Mouse (Mus musculus) erythroblast, embryonic 14.5 days (primary cell): Measurements from ENCODE around the gene Cep78. TPM values are rescaled to one million over a fixed set of nuclear protein-coding genes. Genes with fewer than 3 reads are reported as not detected.
"Not testable (repeated sequence)": the region's sequence is repeated elsewhere in the genome, so short reads cannot be mapped to it uniquely, and the experiment has no call there.

Experiments
- H3K27me3 ChIP-seq: 2 replicates; pipeline ENCODE4 v1.6.1; 2012; ENCODE audit warnings: inconsistent platforms; ENCODE audit not compliant: control insufficient read depth
- H3K36me3 ChIP-seq: 2 replicates; pipeline ENCODE4 v1.6.1; 2012; ENCODE audit warnings: mild to moderate bottlenecking, inconsistent platforms; ENCODE audit not compliant: control insufficient read depth
- H3K4me1 ChIP-seq: 2 replicates; pipeline ENCODE4 v1.6.1; 2012; ENCODE audit warnings: inconsistent platforms; ENCODE audit not compliant: control insufficient read depth
- H3K4me3 ChIP-seq: replicated peaks from 2 replicates; pipeline ENCODE3; 2012; ENCODE audit warnings: moderate library complexity, mild to moderate bottlenecking, inconsistent platforms
- H3K9me3 ChIP-seq: 2 replicates; pipeline ENCODE4 v1.6.1; 2012; ENCODE audit warnings: low read length, inconsistent platforms, mixed read lengths; ENCODE audit not compliant: control insufficient read depth
- GATA1 ChIP-seq: IDR thresholded peaks from 2 replicates; pipeline ENCODE4 v1.6.1; 2012; ENCODE audit warnings: low read length, inconsistent platforms, mixed read lengths
- TAL1 ChIP-seq: IDR thresholded peaks from 3 replicates; pipeline ENCODE4 v1.6.1; 2012; ENCODE audit warnings: low read length, inconsistent platforms, mixed read lengths
- polyA plus RNA-seq: library from polyadenylated mRNA; stranded (reverse); fragments of >175 nt; gene quantifications from 2 replicates; pipeline ENCODE4 v1.2.3, GENCODE M21; 2012

Cep78 gene
- 0.15 and 0.18 TPM in 2 replicates for polyA plus RNA-seq

GRCm38 (mm10) chr19:15984449-15985171 lies at the start of gene Cep78:
Gene Cep78, minus strand, starts transcription at chr19:15984989.
- Histone ChIP-seq H3K36me3 (peaks cover 14% of the 10 kb centered on the region), H3K4me1 (peaks cover 36% of the 10 kb centered on the region), H3K27me3 (no peaks in the 10 kb centered on the region), H3K4me3 (peak within 1 kb of the TSS; percentile 88), H3K9me3 (no peaks in the 10 kb centered on the region)
- TF ChIP-seq TAL1: no peak
- no peak for TF ChIP-seq GATA1

- no peaks in the 10 kb centered on the region for H3K27me3 ChIP-seq
- H3K36me3 ChIP-seq: no peaks in the 10 kb centered on the region
- H3K4me1 ChIP-seq: peaks cover 6% of the 10 kb centered on the region
- H3K4me3 ChIP-seq: no peak overlapping the region
- H3K9me3 ChIP-seq: no peaks in the 10 kb centered on the region
- TF ChIP-seq GATA1 (no peak), TAL1 (no peak)
Observed at GRCm38 (mm10) chr19:16031276-16031675, 46.5 kb upstream of the Cep78 start.

GRCm38 (mm10) chr19:16029253-16029771 lies 44.5 kb upstream of the Cep78 start:
- H3K36me3 ChIP-seq, H3K4me1 ChIP-seq, H3K27me3 ChIP-seq, H3K9me3 ChIP-seq: not testable (repeated sequence)
- peak overlapping the region; percentile 60 for H3K4me3 ChIP-seq

- Histone ChIP-seq H3K27me3 (no peaks in the 10 kb centered on the region), H3K4me3 (peak overlapping the region; percentile 60)
- TF ChIP-seq GATA1: no peak
- TF ChIP-seq TAL1: no peak
Observed at GRCm38 (mm10) chr19:16028746-16029252, 44.0 kb upstream of the Cep78 start.

GRCm38 (mm10) chr19:16027876-16028670 lies 43.3 kb upstream of the Cep78 start:
- no peak for TF ChIP-seq GATA1
- no peak for TF ChIP-seq TAL1
- no peaks in the 10 kb centered on the region for H3K9me3 ChIP-seq
- H3K36me3 ChIP-seq: no peaks in the 10 kb centered on the region
- H3K27me3 ChIP-seq: no peaks in the 10 kb centered on the region
- no peak overlapping the region for H3K4me3 ChIP-seq
- peaks cover 6% of the 10 kb centered on the region for H3K4me1 ChIP-seq

More at GRCm38 (mm10) chr19:16028746-16029252, 44.0 kb upstream of the Cep78 start:
- H3K9me3 ChIP-seq: no peaks in the 10 kb centered on the region
- peaks cover 6% of the 10 kb centered on the region for H3K4me1 ChIP-seq
- H3K36me3 ChIP-seq: no peaks in the 10 kb centered on the region

GRCm38 (mm10) chr19:16026276-16026675 lies 41.5 kb upstream of the Cep78 start:
- no peaks in the 10 kb centered on the region for H3K27me3 ChIP-seq
- no peak for TF ChIP-seq TAL1
- no peak for TF ChIP-seq GATA1
- H3K4me3 ChIP-seq: no peak overlapping the region
- H3K4me1 ChIP-seq: peaks cover 6% of the 10 kb centered on the region
- no peaks in the 10 kb centered on the region for H3K9me3 ChIP-seq
- no peaks in the 10 kb centered on the region for H3K36me3 ChIP-seq

GRCm38 (mm10) chr19:16022178-16022577 lies 37.4 kb upstream of the Cep78 start:
- H3K4me3 ChIP-seq: no peak overlapping the region
- H3K36me3 ChIP-seq: no peaks in the 10 kb centered on the region
- no peaks in the 10 kb centered on the region for H3K27me3 ChIP-seq
- no peaks in the 10 kb centered on the region for H3K4me1 ChIP-seq
- TF ChIP-seq GATA1 (no peak), TAL1 (no peak)
- H3K9me3 ChIP-seq: no peaks in the 10 kb centered on the region

- no peaks in the 10 kb centered on the region for H3K4me1 ChIP-seq
- H3K27me3 ChIP-seq: no peaks in the 10 kb centered on the region
- no peaks in the 10 kb centered on the region for H3K9me3 ChIP-seq
- TF ChIP-seq TAL1: no peak
- TF ChIP-seq GATA1: no peak
- H3K36me3 ChIP-seq: no peaks in the 10 kb centered on the region
- no peak overlapping the region for H3K4me3 ChIP-seq
Observed at GRCm38 (mm10) chr19:16016171-16016570, 31.4 kb upstream of the Cep78 start.
